Mouse (Mus musculus) liver, embryonic 16.5 days (tissue): Measurements from ENCODE around the gene Nbl1. TPM values are rescaled to one million over a fixed set of nuclear protein-coding genes. Genes with fewer than 3 reads are reported as not detected.

Source experiments
- ATAC-seq: fragments of 200-750 bp; cut with Nextera tagmentation; 2 replicates; pipeline ENCODE4 v1.8.0; 2017; ENCODE audit warnings: low read depth, mild to moderate bottlenecking, moderate number of reproducible peaks, moderate library complexity
- H3K27ac ChIP-seq: fragments of 300-500 bp; sonication (generic); 2 replicates; pipeline ENCODE4 v1.5.1; 2014; ENCODE audit warnings: mild to moderate bottlenecking, low read length
- H3K27me3 ChIP-seq: fragments of 300-500 bp; sonication (generic); 2 replicates; pipeline ENCODE4 v1.6.1; 2014; ENCODE audit warnings: low read depth, low read length, mixed read lengths; ENCODE audit not compliant: control insufficient read depth, insufficient read depth
- H3K36me3 ChIP-seq: fragments of 300-500 bp; sonication (generic); 2 replicates; pipeline ENCODE4 v1.6.1; 2014; ENCODE audit warnings: mild to moderate bottlenecking; ENCODE audit not compliant: control insufficient read depth, insufficient read depth
- H3K4me1 ChIP-seq: fragments of 300-500 bp; sonication (generic); 2 replicates; pipeline ENCODE4 v1.6.1; 2014; ENCODE audit warnings: low read depth, low read length, mixed read lengths; ENCODE audit not compliant: control insufficient read depth
- H3K4me2 ChIP-seq: fragments of 300-500 bp; sonication (generic); 2 replicates; pipeline ENCODE4 v1.6.1; 2014; ENCODE audit warnings: low read depth, low read length, mixed read lengths
- H3K4me3 ChIP-seq: fragments of 300-500 bp; sonication (generic); 2 replicates; pipeline ENCODE4 v1.5.1; 2014; ENCODE audit warnings: low read depth, mild to moderate bottlenecking, low read length
- H3K9ac ChIP-seq: fragments of 300-500 bp; sonication (generic); 2 replicates; pipeline ENCODE4 v1.6.1; 2014; ENCODE audit warnings: low read depth, low read length
- H3K9me3 ChIP-seq: fragments of 300-500 bp; sonication (generic); replicated peaks from 2 replicates; pipeline ENCODE4 v1.6.1; 2016; ENCODE audit warnings: low read length; ENCODE audit not compliant: control insufficient read depth
- WGBS: fragments of 180-500 bp; shearing (Covaris S2); extraction: QIAGEN DNeasy Blood & Tissue Kit; methylation state at CpG from one replicate; pipeline ENCODE4 v1.1.7; 2014; ENCODE audit not compliant: insufficient replicate concordance; 5-methylcytosine and 5-hydroxymethylcytosine counted together
- polyA plus RNA-seq: library from polyadenylated mRNA; unstranded; fragments of >200 nt; fragmentation: Nextera tagmentation; extraction: Ambion mirVana; gene quantifications from 2 replicates; pipeline ENCODE4 v1.2.1, GENCODE M21; 2015

Gene Nbl1
- polyA plus RNA-seq = 1.6 and 2.5 TPM in 2 replicates

- whole genome bisulfite sequencing = 2% methylated on average over 94 of the region's 105 CpGs
- peak within 1 kb of the TSS; percentile 41 for H3K9ac ChIP-seq
- no peaks in the 10 kb centered on the region for H3K4me1 ChIP-seq
- no peaks in the 10 kb centered on the region for H3K9me3 ChIP-seq
- peak within 1 kb of the TSS; percentile 55 for H3K4me3 ChIP-seq
- H3K27ac ChIP-seq = no peak within 1 kb of the TSS
- H3K27me3 ChIP-seq = peaks cover 51% of the 10 kb centered on the region
- H3K36me3 ChIP-seq = no peaks in the 10 kb centered on the region
- peak within 1 kb of the TSS; percentile 69 for H3K4me2 ChIP-seq
- ATAC-seq = no peak
Observed at GRCm38 (mm10) chr4:139092356-139093195, at the start of gene Nbl1. Gene Nbl1, minus strand, starts transcription at chr4:139092993.

- 53% methylated on average over 6 of the region's 6 CpGs for WGBS
- Histone ChIP-seq H3K9me3 (no peaks in the 10 kb centered on the region), H3K27me3 (no peaks in the 10 kb centered on the region), H3K4me3 (no peak overlapping the region), H3K4me2 (no peak overlapping the region), H3K27ac (no peak overlapping the region), H3K9ac (no peak overlapping the region), H3K4me1 (no peaks in the 10 kb centered on the region), H3K36me3 (no peaks in the 10 kb centered on the region)
- no peak for ATAC-seq
Observed at GRCm38 (mm10) chr4:139141785-139142184, 49.0 kb upstream of the Nbl1 start.

GRCm38 (mm10) chr4:139140267-139140666 is 47.5 kb upstream of the Nbl1 start:
- H3K27me3 ChIP-seq = no peaks in the 10 kb centered on the region
- H3K4me1 ChIP-seq = no peaks in the 10 kb centered on the region
- H3K9me3 ChIP-seq = no peaks in the 10 kb centered on the region
- H3K36me3 ChIP-seq = no peaks in the 10 kb centered on the region
- no peak overlapping the region for H3K9ac ChIP-seq
- no peak for ATAC-seq
- WGBS = 52% methylated on average over 2 of the region's 2 CpGs
- H3K4me3 ChIP-seq = no peak overlapping the region
- no peak overlapping the region for H3K4me2 ChIP-seq
- no peak overlapping the region for H3K27ac ChIP-seq

- H3K27ac ChIP-seq = no peak overlapping the region
- no peaks in the 10 kb centered on the region for H3K9me3 ChIP-seq
- H3K36me3 ChIP-seq = no peaks in the 10 kb centered on the region
- WGBS = 63% methylated on average over 2 of the region's 2 CpGs
- H3K27me3 ChIP-seq = no peaks in the 10 kb centered on the region
- peaks cover 9% of the 10 kb centered on the region for H3K4me1 ChIP-seq
- H3K9ac ChIP-seq = no peak overlapping the region
- no peak overlapping the region for H3K4me2 ChIP-seq
- ATAC-seq = no peak
- H3K4me3 ChIP-seq = no peak overlapping the region
Observed at GRCm38 (mm10) chr4:139136011-139136410, 43.2 kb upstream of the Nbl1 start.

GRCm38 (mm10) chr4:139133109-139133508 is 40.3 kb upstream of the Nbl1 start:
- ATAC-seq = no peak
- Histone ChIP-seq H3K27ac (no peak overlapping the region), H3K4me2 (no peak overlapping the region), H3K36me3 (no peaks in the 10 kb centered on the region), H3K9me3 (no peaks in the 10 kb centered on the region), H3K4me1 (peaks cover 28% of the 10 kb centered on the region), H3K9ac (no peak overlapping the region), H3K4me3 (no peak overlapping the region), H3K27me3 (no peaks in the 10 kb centered on the region)
- WGBS = 63% methylated on average over 5 of the region's 5 CpGs

GRCm38 (mm10) chr4:139131858-139132672 is 39.3 kb upstream of the Nbl1 start:
- Histone ChIP-seq H3K9me3 (no peaks in the 10 kb centered on the region), H3K27ac (no peak overlapping the region), H3K27me3 (no peaks in the 10 kb centered on the region), H3K4me2 (no peak overlapping the region), H3K4me3 (no peak overlapping the region), H3K9ac (no peak overlapping the region), H3K36me3 (no peaks in the 10 kb centered on the region), H3K4me1 (peaks cover 29% of the 10 kb centered on the region)
- 48% methylated on average over 14 of the region's 14 CpGs for WGBS
- ATAC-seq = no peak

- Histone ChIP-seq H3K4me2 (peak within 1 kb of the TSS; percentile 94), H3K27me3 (no peaks in the 10 kb centered on the region), H3K9me3 (peaks cover 3% of the 10 kb centered on the region; the same call in 1 of the 2 replicates), H3K27ac (peak within 1 kb of the TSS; percentile 80), H3K9ac (peak within 1 kb of the TSS; percentile 87), H3K4me3 (peak within 1 kb of the TSS; percentile 83), H3K4me1 (peaks cover 29% of the 10 kb centered on the region), H3K36me3 (no peaks in the 10 kb centered on the region; the same call in 1 of the 2 replicates)
- peak; percentile 97 for ATAC-seq
- under 1% methylated on average over 63 of the region's 63 CpGs for WGBS
Observed at GRCm38 (mm10) chr4:139130701-139131549, 38.1 kb upstream of the Nbl1 start, which contains the start of gene Minos1. Gene Minos1, minus strand, starts transcription at chr4:139131113.
